Mouse (Mus musculus): ENCODE measurements at regions not wholly inside any gene's neighbourhood (a gene's known extent, or its start where the extent isn't known, plus 50 kb on each side); places are given as distances from the start of the nearest gene placed in this dataset.

- peak; percentile 34 for DNase-seq (ENCODE audit: low spot score in 2 of 2)
Observed at GRCm38 (mm10) chr13:112002661-112003347, 194.0 kb upstream of the Map3k1 start.

- no peak for DNase-seq (ENCODE audit: low spot score in 2 of 2)
Observed at GRCm38 (mm10) chr13:112003445-112003844, 194.7 kb upstream of the Map3k1 start.

- DNase-seq (ENCODE audit: low spot score in 2 of 2), result no peak
Observed at GRCm38 (mm10) chr13:112004126-112004525, 195.3 kb upstream of the Map3k1 start.

GRCm38 (mm10) chr13:112005421-112005820, 196.6 kb upstream of the Map3k1 start:
- DNase-seq (ENCODE audit: low spot score in 2 of 2), result no peak

- no peak for DNase-seq (ENCODE audit: low spot score in 2 of 2)
Observed at GRCm38 (mm10) chr13:112008806-112009205, 200.0 kb upstream of the Map3k1 start.

- DNase-seq (ENCODE audit: low spot score in 2 of 2), result no peak
Observed at GRCm38 (mm10) chr13:112009288-112009687, 200.5 kb upstream of the Map3k1 start.

GRCm38 (mm10) chr13:112010464-112010863, 201.7 kb upstream of the Map3k1 start:
- no peak for DNase-seq (ENCODE audit: low spot score in 2 of 2)

GRCm38 (mm10) chr13:112012640-112013039, 203.8 kb upstream of the Map3k1 start:
- DNase-seq (ENCODE audit: low spot score in 2 of 2), result no peak

- DNase-seq (ENCODE audit: low spot score in 2 of 2), result no peak
Observed at GRCm38 (mm10) chr13:112015083-112015482, 206.3 kb upstream of the Map3k1 start.

- DNase-seq (ENCODE audit: low spot score in 2 of 2), result no peak
Observed at GRCm38 (mm10) chr13:112016280-112016679, 207.5 kb upstream of the Map3k1 start.

GRCm38 (mm10) chr13:112018497-112019281, 209.9 kb upstream of the Map3k1 start:
- no peak for DNase-seq (ENCODE audit: low spot score in 2 of 2)

- DNase-seq (ENCODE audit: low spot score in 2 of 2), result no peak
Observed at GRCm38 (mm10) chr13:112019575-112019974, 210.8 kb upstream of the Map3k1 start.

GRCm38 (mm10) chr13:112023171-112023570, 214.4 kb upstream of the Map3k1 start:
- no peak for DNase-seq (ENCODE audit: low spot score in 2 of 2)

- no peak for DNase-seq (ENCODE audit: low spot score in 2 of 2)
Observed at GRCm38 (mm10) chr13:112024667-112025585, 216.1 kb upstream of the Map3k1 start.

- no peak for DNase-seq (ENCODE audit: low spot score in 2 of 2)
Observed at GRCm38 (mm10) chr13:112025586-112025950, 216.8 kb upstream of the Map3k1 start.

GRCm38 (mm10) chr13:112027736-112028135, 218.9 kb upstream of the Map3k1 start:
- no peak for DNase-seq (ENCODE audit: low spot score in 2 of 2)

- DNase-seq (ENCODE audit: low spot score in 2 of 2), result no peak
Observed at GRCm38 (mm10) chr13:112031061-112031460, 222.3 kb upstream of the Map3k1 start.

GRCm38 (mm10) chr13:112031631-112032320, 223.0 kb upstream of the Map3k1 start:
- DNase-seq (ENCODE audit: low spot score in 2 of 2), result no peak

GRCm38 (mm10) chr13:112037731-112038380, 229.1 kb upstream of the Map3k1 start:
- DNase-seq (ENCODE audit: low spot score in 2 of 2), result no peak

- DNase-seq (ENCODE audit: low spot score in 2 of 2), result no peak
Observed at GRCm38 (mm10) chr13:112038556-112039304, 229.9 kb upstream of the Map3k1 start.

Measured in frontal cortex, postnatal 10 days (tissue).